ENCODE assay signal across 9 mouse cellular contexts in the genomic region with DNA sequence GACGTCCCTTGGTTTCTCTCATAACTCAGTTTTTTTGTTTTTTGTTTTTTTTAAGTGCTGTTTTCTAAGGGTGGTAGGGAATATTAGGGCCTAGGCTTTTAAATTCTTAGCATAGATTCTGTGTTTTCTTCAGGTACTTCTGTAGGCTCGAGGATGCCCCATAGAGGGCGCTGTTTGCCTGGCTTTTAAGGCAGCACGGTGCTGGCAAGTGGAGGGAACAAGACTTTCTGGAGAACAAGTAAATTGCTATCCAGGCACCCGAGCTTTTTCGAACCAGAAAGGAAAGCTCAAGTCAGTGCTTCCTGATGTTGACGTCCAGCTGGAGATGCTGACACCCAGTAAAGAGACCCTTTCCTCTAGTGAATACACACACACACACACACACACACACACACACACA. TPM values are rescaled to one million over a fixed set of nuclear protein-coding genes. Genes with fewer than 3 reads are reported as not detected.
DNase-seq lines count a peak whose midpoint lies in the region; ATAC-seq and TF ChIP-seq lines count a peak whose summit lies in the region.
"Had no signal": no experiment of that assay in that cellular context is flagged by ENCODE, and none has a peak within 500 bp of the region (broad histone marks: within the 10 kb centered on the region; RNA-seq: fewer than 3 reads in every experiment).

No protein-coding gene starts in this region.

- peaks cover 76% of the 10 kb centered on the region for H3K27me3 ChIP-seq in embryonic facial prominence, embryonic 14.5 days (replicated peaks; ENCODE audit: control insufficient read depth, insufficient read depth, low read length)
- H3K27me3 ChIP-seq in heart, postnatal 0 days (ENCODE audit: control insufficient read depth, insufficient read depth, low read length), result peaks cover 81% of the 10 kb centered on the region

- peak; percentile 62 to 68 for DNase-seq in CD8-positive naive resting alpha-beta T cell, adult 2 months (ENCODE audit: low read depth in 2 of 2, low spot score in 2 of 2)
- DNase-seq in adrenal gland, postnatal 14 days, result peak; percentile 92
- DNase-seq in embryonic facial prominence, embryonic 14.5 days (ENCODE audit: low spot score), result peak; percentile 92
- DNase-seq in heart, postnatal 0 days (ENCODE audit: low spot score), result peak; percentile 69
- peak; percentile 85 to 94 for DNase-seq in kidney, postnatal 36 days
- peak; percentile 78 to 85 for DNase-seq in lung, adult 18-20 months
- peak; percentile 75 for DNase-seq in ovary, postnatal 36 days (ENCODE audit: low spot score)
- peak; percentile 76 for DNase-seq in thymus, postnatal 25 days

- peaks cover 18% of the 10 kb centered on the region for H3K4me1 ChIP-seq in embryonic facial prominence, embryonic 14.5 days (ENCODE audit: control insufficient read depth, insufficient read depth, low read length)
- peaks cover 23% of the 10 kb centered on the region for H3K4me1 ChIP-seq in heart, postnatal 0 days (ENCODE audit: control insufficient read depth, insufficient read depth)

- no peaks in the 10 kb centered on the region for H3K9me3 ChIP-seq in embryonic facial prominence, embryonic 14.5 days (ENCODE audit: control insufficient read depth, low read length)
- H3K9me3 ChIP-seq in heart, postnatal 0 days (replicated peaks; ENCODE audit: control insufficient read depth, low read length), result no peaks in the 10 kb centered on the region

- no peak overlapping the region for H3K4me3 ChIP-seq in embryonic facial prominence, embryonic 14.5 days (ENCODE audit: low read depth, low read length)
- no peak overlapping the region for H3K4me3 ChIP-seq in heart, postnatal 0 days (ENCODE audit: low read depth, low read length)

- no peak for TF ChIP-seq EP300 in heart, postnatal 0 days (IDR thresholded peaks at IDR 0.05; ENCODE audit: low read depth)

- ATAC-seq in embryonic facial prominence, embryonic 14.5 days (ENCODE audit: low read depth), result peak; percentile 74; the same call in 1 of the 2 replicates
- ATAC-seq in heart, postnatal 0 days (ENCODE audit: insufficient read depth, low read depth), result no peak

- H3K4me2 ChIP-seq in embryonic facial prominence, embryonic 14.5 days (ENCODE audit: low read depth, low read length), result no peak overlapping the region
- no peak overlapping the region for H3K4me2 ChIP-seq in heart, postnatal 0 days (ENCODE audit: low read depth, low read length)

- no peak overlapping the region for H3K27ac ChIP-seq in embryonic facial prominence, embryonic 14.5 days (replicated peaks; ENCODE audit: low read depth, low read length)
- no peak overlapping the region for H3K27ac ChIP-seq in heart, postnatal 0 days (ENCODE audit: low read depth)

- no peak overlapping the region for H3K9ac ChIP-seq in embryonic facial prominence, embryonic 14.5 days (ENCODE audit: low read depth, low read length)
- no peak overlapping the region for H3K9ac ChIP-seq in heart, postnatal 0 days (replicated peaks; ENCODE audit: low read depth, low read length)

- TF ChIP-seq CTCF in heart, postnatal 0 days (IDR thresholded peaks at IDR 0.05; ENCODE audit: low read depth), result peak; percentile 77

- no peaks in the 10 kb centered on the region for H3K36me3 ChIP-seq in embryonic facial prominence, embryonic 14.5 days (ENCODE audit: control insufficient read depth, insufficient read depth, low read length)
- H3K36me3 ChIP-seq in heart, postnatal 0 days (replicated peaks; ENCODE audit: control insufficient read depth, insufficient read depth, low read length), result no peaks in the 10 kb centered on the region

- 1% methylated on average over 7 of the region's 7 CpGs for WGBS in embryonic facial prominence, embryonic 14.5 days
- WGBS in heart, postnatal 0 days, result under 1% methylated on average over 7 of the region's 7 CpGs

RNA-seq across cellular contexts. Expression of a gene that starts 2.7 kb away (rescaled TPM):
- not detected in 2 replicates for total RNA-seq in adrenal gland, postnatal 14 days (2021)
- 0.26 and 0.37 TPM in 2 replicates for polyA plus RNA-seq in embryonic facial prominence, embryonic 14.5 days (2014; fragmentation: Nextera tagmentation; extraction: Ambion mirVana)
- not detected in 2 replicates for total RNA-seq in heart, postnatal 0 days (2014; rRNA removed; ENCODE audit: low replicate concordance)
- polyA plus RNA-seq in heart, postnatal 0 days (2015; fragmentation: Nextera tagmentation; extraction: Ambion mirVana), result not detected in 2 replicates
- polyA plus RNA-seq: gonadal fat pad, adult 2 months had no signal

RNA-seq across cellular contexts. Expression of a gene that starts 8.6 kb away (rescaled TPM):
- not detected in 2 replicates for total RNA-seq in adrenal gland, postnatal 14 days (2021)
- 0.17 and 0.39 TPM in 2 replicates for polyA plus RNA-seq in embryonic facial prominence, embryonic 14.5 days (2014; fragmentation: Nextera tagmentation; extraction: Ambion mirVana)
- not detected in 2 replicates for total RNA-seq in heart, postnatal 0 days (2014; rRNA removed; ENCODE audit: low replicate concordance)
- polyA plus RNA-seq in heart, postnatal 0 days (2015; fragmentation: Nextera tagmentation; extraction: Ambion mirVana), result not detected in 2 replicates
- polyA plus RNA-seq: gonadal fat pad, adult 2 months had no signal

RNA-seq across cellular contexts. Expression of a gene that starts 20.0 kb away (rescaled TPM):
- total RNA-seq in adrenal gland, postnatal 14 days (2021), result 71.9 and 81.9 TPM in 2 replicates
- polyA plus RNA-seq in embryonic facial prominence, embryonic 14.5 days (2014; fragmentation: Nextera tagmentation; extraction: Ambion mirVana), result 157 and 183 TPM in 2 replicates
- 75.8 and 89.9 TPM in 2 replicates for total RNA-seq in heart, postnatal 0 days (2014; rRNA removed; ENCODE audit: low replicate concordance)
- polyA plus RNA-seq in heart, postnatal 0 days (2015; fragmentation: Nextera tagmentation; extraction: Ambion mirVana), result 67.6 and 70.5 TPM in 2 replicates
